Mouse (Mus musculus): ENCODE measurements around the gene Umad1.

DNA sequence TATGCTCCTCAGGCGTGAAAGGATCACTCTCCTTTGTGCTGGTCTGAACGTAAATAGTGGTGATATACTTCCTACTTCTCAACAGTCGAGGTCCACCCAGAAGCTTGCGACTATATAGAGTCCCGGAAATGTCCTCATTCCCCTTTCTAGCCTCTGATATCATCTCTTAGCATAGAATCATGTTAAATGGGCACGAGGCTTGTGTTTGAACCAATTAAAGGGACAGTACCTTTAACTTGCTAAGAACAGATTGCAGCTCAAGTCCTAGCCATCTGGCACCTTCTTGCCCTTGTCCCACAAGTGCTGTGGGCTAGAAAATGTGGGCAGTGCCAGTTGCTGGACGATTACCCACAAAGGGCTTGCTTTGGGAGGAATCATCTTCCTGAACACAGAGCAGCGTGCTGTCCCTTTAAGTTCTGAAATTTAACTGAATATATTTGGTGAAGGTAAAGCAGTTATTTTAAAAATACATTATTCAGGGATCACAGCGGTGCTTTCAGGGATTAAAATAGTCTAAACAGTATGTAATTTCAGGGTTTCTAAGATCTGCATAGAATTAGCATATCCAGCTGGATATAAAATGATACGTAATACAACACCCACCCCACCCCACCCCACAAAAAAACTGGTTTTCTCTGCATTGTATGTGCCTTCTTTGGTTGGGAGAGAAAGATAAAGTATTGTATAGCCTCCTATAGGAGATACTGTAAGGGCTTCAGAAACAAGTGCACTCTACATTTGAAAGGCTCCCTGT is 153.9 kb downstream of the Umad1 start:
- TF ChIP-seq FLI1 (IDR thresholded peaks at IDR 0.05; ENCODE audit: low read length) (no peak), GATA1 (IDR thresholded peaks at IDR 0.05; ENCODE audit: borderline replicate concordance, low read length) (no peak)
